Mouse (Mus musculus) thymus, adult 2 months (tissue): ENCODE measurements around the gene Cnot8.

Source experiments
- CTCF ChIP-seq: fragments of 200-500 bp; IDR thresholded peaks from 2 replicates; pipeline ENCODE4 v1.5.1; 2012; ENCODE audit warnings: mild to moderate bottlenecking, control low read depth, low read length, moderate library complexity, borderline replicate concordance; ENCODE audit not compliant: control insufficient read depth, poor library complexity, insufficient read depth; ENCODE audit errors: extremely low read depth
- POLR2A ChIP-seq: fragments of 200-500 bp; IDR thresholded peaks from 2 replicates; pipeline ENCODE4 v1.6.1; 2012; ENCODE audit warnings: mild to moderate bottlenecking, low read length, control low read depth, moderate library complexity; ENCODE audit not compliant: control insufficient read depth, poor library complexity, insufficient read depth; ENCODE audit errors: extremely low read depth

GRCm38 (mm10) chr11:58156871-58157270 lies 52.9 kb downstream of the Cnot8 start:
- TF ChIP-seq CTCF: no peak
- TF ChIP-seq POLR2A: no peak
